Mouse (Mus musculus) kidney, postnatal 0 days (tissue): ENCODE data around the gene Fbxl18. TPM values are rescaled to one million over a fixed set of nuclear protein-coding genes. Genes with fewer than 3 reads are reported as not detected.
A peak's percentile ranks its signal among the peaks of the same experiment; 100 is the strongest.

Source experiments
- ATAC-seq: fragments of 200-750 bp; cut with Nextera tagmentation; replicated peaks from 2 replicates; pipeline ENCODE4 v1.8.0; 2017; ENCODE audit warnings: low read depth, moderate number of reproducible peaks, moderate TSS enrichment, moderate library complexity; ENCODE audit not compliant: low FRiP score
- DNase-seq: peaks from one replicate; pipeline ENCODE4 v3.0.0-alpha.2; 2016; ENCODE audit warnings: low spot score
- H3K27ac ChIP-seq: fragments of 300-500 bp; sonication (generic); 2 replicates; pipeline ENCODE4 v1.5.1; 2014; ENCODE audit warnings: mild to moderate bottlenecking
- H3K27me3 ChIP-seq: fragments of 300-500 bp; sonication (generic); 2 replicates; pipeline ENCODE4 v1.6.1; 2014; ENCODE audit warnings: low read length, mixed read lengths; ENCODE audit not compliant: insufficient read depth
- H3K36me3 ChIP-seq: fragments of 300-500 bp; sonication (generic); 2 replicates; pipeline ENCODE4 v1.6.1; 2014; ENCODE audit warnings: low read length, mixed read lengths; ENCODE audit not compliant: insufficient read depth
- H3K4me1 ChIP-seq: fragments of 300-500 bp; sonication (generic); replicated peaks from 2 replicates; pipeline ENCODE4 v1.6.1; 2014; ENCODE audit warnings: antibody characterized with exemption, low read length, mixed read lengths; ENCODE audit not compliant: insufficient read depth
- H3K4me2 ChIP-seq: fragments of 300-500 bp; sonication (generic); 2 replicates; pipeline ENCODE4 v1.6.1; 2014; ENCODE audit warnings: mild to moderate bottlenecking, low read length, moderate library complexity, mixed read lengths
- H3K4me3 ChIP-seq: fragments of 300-500 bp; sonication (generic); replicated peaks from 2 replicates; pipeline ENCODE4 v1.5.1; 2014; ENCODE audit warnings: low read depth, low read length
- H3K9ac ChIP-seq: fragments of 300-500 bp; sonication (generic); 2 replicates; pipeline ENCODE4 v1.6.1; 2014; ENCODE audit warnings: low read depth, low read length
- H3K9me3 ChIP-seq: fragments of 300-500 bp; sonication (generic); replicated peaks from 2 replicates; pipeline ENCODE4 v1.6.1; 2016; ENCODE audit warnings: low read length, inconsistent platforms, mixed read lengths
- CTCF ChIP-seq: IDR thresholded peaks from 2 replicates; pipeline ENCODE4 v1.5.1; 2016; ENCODE audit warnings: antibody characterized with exemption, low read depth, mild to moderate bottlenecking, moderate library complexity
- WGBS: fragments of 180-500 bp; shearing (Covaris S2); extraction: QIAGEN DNeasy Blood & Tissue Kit; methylation state at CpG from one replicate; pipeline ENCODE4 v1.1.7; 2014; 5-methylcytosine and 5-hydroxymethylcytosine counted together
- polyA plus RNA-seq: library from polyadenylated mRNA; unstranded; fragments of >200 nt; fragmentation: Nextera tagmentation; extraction: Ambion mirVana; gene quantifications from 2 replicates; pipeline ENCODE4 v1.2.1, GENCODE M21; 2015

The Fbxl18 gene
- polyA plus RNA-seq, 1 experiment from 2014 or later = 9.6 TPM

- Histone ChIP-seq H3K9me3 (no peaks in the 10 kb centered on the region), H3K4me2 (peak overlapping the region; percentile 21; the same call in 1 of the 2 replicates), H3K27me3 (no peaks in the 10 kb centered on the region), H3K36me3 (no peaks in the 10 kb centered on the region), H3K27ac (peak overlapping the region; percentile 50), H3K4me1 (peaks cover 13% of the 10 kb centered on the region; the same call in 1 of the 2 replicates), H3K9ac (peak overlapping the region; percentile 32; the same call in 1 of the 2 replicates), H3K4me3 (no peak overlapping the region)
- WGBS = 21% methylated on average over 13 of the region's 13 CpGs
- DNase-seq = peak; percentile 81
- no peak for TF ChIP-seq CTCF
- ATAC-seq = no peak; the same call in 1 of the 2 replicates
Measured at GRCm38 (mm10) chr5:142926204-142926939, 31.2 kb upstream of the Fbxl18 start.

GRCm38 (mm10) chr5:142924336-142924959, 29.2 kb upstream of the Fbxl18 start:
- DNase-seq (no peak), ATAC-seq (no peak)
- Histone ChIP-seq H3K27ac (no peak overlapping the region), H3K4me2 (no peak overlapping the region), H3K9me3 (no peaks in the 10 kb centered on the region), H3K36me3 (no peaks in the 10 kb centered on the region), H3K27me3 (no peaks in the 10 kb centered on the region), H3K4me1 (peaks cover 18% of the 10 kb centered on the region), H3K9ac (no peak overlapping the region), H3K4me3 (no peak overlapping the region)
- WGBS = 78% methylated on average over 12 of the region's 12 CpGs
- TF ChIP-seq CTCF = no peak

DNA sequence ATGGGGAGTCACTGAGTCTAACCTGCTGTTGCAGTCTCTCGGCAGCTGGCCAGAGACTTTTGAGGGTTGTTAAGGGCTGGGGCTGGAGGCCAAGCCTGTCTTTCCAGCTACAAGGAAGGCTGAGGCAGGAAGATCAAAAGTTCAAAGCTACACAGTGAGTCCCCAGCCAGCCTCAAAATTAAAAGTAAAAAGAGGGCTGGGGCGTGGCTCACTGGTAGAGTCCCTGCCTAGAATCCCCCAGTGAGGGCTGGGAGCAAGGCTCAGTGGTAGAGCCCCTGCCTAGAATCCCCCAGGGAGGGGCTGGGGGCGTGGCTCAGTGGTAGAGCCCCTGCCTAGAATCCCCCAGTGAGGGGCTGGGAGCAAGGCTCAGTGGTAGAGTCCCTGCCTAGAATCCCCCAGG, 28.6 kb upstream of the Fbxl18 start:
- no peaks in the 10 kb centered on the region for H3K27me3 ChIP-seq
- H3K4me3 ChIP-seq = no peak overlapping the region
- ATAC-seq (no peak), DNase-seq (no peak)
- H3K36me3 ChIP-seq = no peaks in the 10 kb centered on the region
- WGBS = 71% methylated on average over 3 of the region's 3 CpGs
- H3K27ac ChIP-seq = no peak overlapping the region
- no peak for TF ChIP-seq CTCF
- peaks cover 18% of the 10 kb centered on the region for H3K4me1 ChIP-seq
- no peak overlapping the region for H3K4me2 ChIP-seq
- H3K9me3 ChIP-seq = no peaks in the 10 kb centered on the region
- H3K9ac ChIP-seq = no peak overlapping the region

- Histone ChIP-seq H3K4me1 (peaks cover 18% of the 10 kb centered on the region), H3K36me3 (no peaks in the 10 kb centered on the region), H3K9ac (no peak overlapping the region), H3K27ac (no peak overlapping the region), H3K27me3 (no peaks in the 10 kb centered on the region), H3K4me2 (no peak overlapping the region), H3K4me3 (no peak overlapping the region), H3K9me3 (no peaks in the 10 kb centered on the region)
- ATAC-seq (no peak), DNase-seq (no peak)
- WGBS = 77% methylated on average over 5 of the region's 5 CpGs
- no peak for TF ChIP-seq CTCF
Measured at GRCm38 (mm10) chr5:142922251-142922650, 27.0 kb upstream of the Fbxl18 start.

DNA sequence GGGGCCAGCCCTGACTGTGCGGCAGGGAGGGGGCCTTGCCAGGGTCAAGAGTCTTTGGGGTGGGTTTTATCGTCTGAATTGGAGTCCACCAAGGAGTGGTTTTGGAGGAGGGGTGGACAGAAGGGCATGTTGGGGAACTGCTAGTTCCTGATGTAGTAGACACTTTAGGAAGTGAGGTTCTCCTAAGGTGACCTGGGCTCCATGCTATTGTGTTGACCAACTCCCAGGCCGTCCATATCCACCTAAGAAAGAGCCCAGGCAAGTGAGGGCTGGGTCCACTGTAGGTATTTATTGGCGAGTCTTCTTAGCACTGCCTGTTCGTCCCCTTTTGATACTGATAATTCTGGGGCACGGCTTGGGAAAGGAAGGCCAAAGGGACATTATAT, 25.8 kb upstream of the Fbxl18 start:
- DNase-seq = no peak
- WGBS = 55% methylated on average over 6 of the region's 6 CpGs
- no peak overlapping the region for H3K4me2 ChIP-seq
- peak overlapping the region; percentile 36; the same call in 1 of the 2 replicates for H3K27ac ChIP-seq
- no peak overlapping the region for H3K9ac ChIP-seq
- no peak for TF ChIP-seq CTCF
- no peaks in the 10 kb centered on the region for H3K9me3 ChIP-seq
- no peak overlapping the region for H3K4me3 ChIP-seq
- H3K4me1 ChIP-seq = peaks cover 8% of the 10 kb centered on the region
- H3K27me3 ChIP-seq = no peaks in the 10 kb centered on the region
- ATAC-seq = no peak
- no peaks in the 10 kb centered on the region for H3K36me3 ChIP-seq

- Histone ChIP-seq H3K4me1 (peaks cover 5% of the 10 kb centered on the region; the same call in 1 of the 2 replicates), H3K36me3 (no peaks in the 10 kb centered on the region), H3K9me3 (no peaks in the 10 kb centered on the region), H3K27ac (peak overlapping the region; percentile 36; the same call in 1 of the 2 replicates), H3K27me3 (no peaks in the 10 kb centered on the region), H3K9ac (no peak overlapping the region), H3K4me3 (no peak overlapping the region), H3K4me2 (no peak overlapping the region)
- DNase-seq (peak; percentile 77), ATAC-seq (peak; percentile 76)
- 30% methylated on average over 8 of the region's 8 CpGs for WGBS
- no peak for TF ChIP-seq CTCF
Measured at GRCm38 (mm10) chr5:142920311-142921073, 25.3 kb upstream of the Fbxl18 start.
